Mouse (Mus musculus) kidney, adult 2 months (tissue): Measurements from ENCODE around the gene Lsm14b.

ENCODE experiments used
- CTCF ChIP-seq: fragments of 200-500 bp; conservative IDR thresholded peaks from 2 replicates; pipeline ENCODE4 v1.5.1; 2011; ENCODE audit warnings: low read depth, mild to moderate bottlenecking, control low read depth, low read length, moderate library complexity, mixed read lengths; ENCODE audit not compliant: insufficient read depth, insufficient read length
- POLR2A ChIP-seq: fragments of 200-500 bp; IDR thresholded peaks from one replicate; pipeline ENCODE4 v1.6.1; 2011; ENCODE audit warnings: low read depth, low read length, control low read depth

GRCm38 (mm10) chr2:180001635-180002034, 23.2 kb upstream of the Lsm14b start:
- no peak for TF ChIP-seq CTCF
- no peak for TF ChIP-seq POLR2A
